ENCODE assay signal across 13 mouse cellular contexts in genomic region chr13:107804418-107804817, GRCm38 (mm10).
DNase-seq lines count a peak whose midpoint lies in the region; TF ChIP-seq lines count a peak whose summit lies in the region.
"Had no signal": no experiment of that assay in that cellular context is flagged by ENCODE, and none has a peak within 500 bp of the region (broad histone marks: within the 10 kb centered on the region; RNA-seq: fewer than 3 reads in every experiment).

No protein-coding gene starts in this region.

- H3K27ac ChIP-seq in left cerebral cortex, adult 2 months = no peak overlapping the region
- H3K27ac ChIP-seq: heart, embryonic 15.5 days; limb, embryonic 15.5 days; midbrain, embryonic 12.5 days; neural tube, embryonic 15.5 days had no signal

- H3K4me3 ChIP-seq in left cerebral cortex, adult 2 months = no peak overlapping the region
- H3K4me3 ChIP-seq: heart, embryonic 15.5 days; limb, embryonic 15.5 days; midbrain, embryonic 12.5 days; neural tube, embryonic 15.5 days had no signal

- peak; percentile 14 to 29 for DNase-seq in cerebellum, postnatal 14 days
- no peak for DNase-seq in cerebellum, adult 9-10 months
- no peak for DNase-seq in left cerebral cortex, adult 2 months (ENCODE audit: extremely low spot score in 1 of 2, low spot score in 2 of 2)
- DNase-seq in left cerebral cortex, postnatal 25 days (ENCODE audit: low spot score in 2 of 2) = no peak
- DNase-seq in 416B (ENCODE audit: low read depth) (peak; percentile 44), R1 (ENCODE audit: low read depth, low spot score) (peak; percentile 68)
- DNase-seq in urinary bladder, adult 18-20 months (ENCODE audit: low spot score in 2 of 2) = no peak
- DNase-seq in urinary bladder, adult 2 months (ENCODE audit: low spot score) = no peak
- DNase-seq: cerebellum, postnatal 25 days had no signal

- intact Hi-C loops in left cerebral cortex, adult 2 months (cut with DNase I) = no loop called here
- intact Hi-C loops in left cerebral cortex, postnatal 25 days (cut with DNase I) = no loop called here

- peak; percentile 26 for TF ChIP-seq CTCF in left cerebral cortex, adult 2 months (IDR thresholded peaks at IDR 0.05)

Comparison
In these comparisons a context has a peak if more than half of its experiments do, and no peak if none do; other contexts are left out.
1. DNase-seq: peak in cerebellum, postnatal 14 days (2 of 2), 416B (single experiment) and R1 (single experiment); none in cerebellum, adult 9-10 months (single experiment), left cerebral cortex, adult 2 months (0 of 2), left cerebral cortex, postnatal 25 days (0 of 2), urinary bladder, adult 18-20 months (0 of 2) and urinary bladder, adult 2 months (single experiment).